Mouse (Mus musculus) layer of hippocampus, adult 9-10 months (tissue): ENCODE results near the gene Efna5.

Experiments used
- DNase-seq: peaks from one replicate; pipeline ENCODE4 v3.0.0; 2022; ENCODE audit warnings: low spot score

The Efna5 gene

DNA sequence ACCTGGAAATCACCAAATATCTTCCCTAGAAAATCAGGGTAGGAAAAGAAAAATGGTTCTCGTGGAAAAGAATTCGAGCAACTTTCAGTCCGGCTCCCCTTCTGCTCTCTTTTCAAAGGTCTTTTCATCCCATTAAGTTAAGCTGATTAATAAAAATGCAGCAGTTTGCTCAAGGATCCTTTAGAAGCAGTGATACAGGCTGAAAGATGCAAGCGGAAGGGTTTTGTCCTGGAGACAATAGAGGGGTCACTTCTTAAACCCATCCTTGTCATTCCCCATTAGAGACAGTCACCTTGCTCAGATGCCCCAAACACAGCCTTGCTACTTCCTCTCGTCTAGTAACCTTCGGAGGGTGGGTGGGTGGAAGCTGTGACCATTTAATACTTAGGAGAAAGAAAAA is 27.4 kb downstream of the Efna5 start:
- no peak for DNase-seq

DNA sequence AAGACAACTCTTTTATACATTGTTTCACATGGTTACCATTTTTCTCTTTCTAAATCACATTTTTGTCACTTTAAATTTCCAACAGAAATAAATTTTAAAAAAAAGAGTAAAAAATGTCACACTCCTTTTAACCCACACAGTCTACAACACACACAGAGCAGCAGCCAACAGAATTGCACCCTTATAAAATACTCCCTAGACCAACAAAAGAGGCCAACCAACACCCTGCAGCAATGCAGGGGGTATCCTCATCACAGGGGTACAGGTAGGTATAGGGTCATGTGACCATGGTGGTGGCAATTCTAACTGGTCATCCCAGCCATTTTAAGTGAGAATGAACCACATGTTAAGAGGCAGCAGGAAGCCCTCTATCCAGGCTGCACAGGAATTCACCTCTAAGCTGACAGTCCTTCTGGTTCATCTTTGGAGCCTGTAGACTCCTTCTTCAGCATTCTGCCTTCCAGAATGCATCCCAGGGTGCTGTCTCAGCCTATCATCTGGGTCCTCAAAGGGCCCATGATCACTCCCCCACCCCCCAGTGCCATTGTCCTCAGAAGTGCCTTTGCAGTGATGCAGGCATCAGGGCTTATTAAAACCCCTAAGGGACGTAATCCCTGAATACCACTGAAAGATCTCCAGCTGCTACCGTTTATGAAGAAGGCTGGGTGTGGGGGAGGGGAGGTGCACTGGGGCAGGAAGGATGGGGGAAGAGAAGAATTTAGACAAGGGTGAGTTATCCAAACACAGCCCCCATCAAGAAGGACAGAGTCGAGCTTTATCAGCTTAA is 28.1 kb downstream of the Efna5 start:
- DNase-seq = no peak

DNA sequence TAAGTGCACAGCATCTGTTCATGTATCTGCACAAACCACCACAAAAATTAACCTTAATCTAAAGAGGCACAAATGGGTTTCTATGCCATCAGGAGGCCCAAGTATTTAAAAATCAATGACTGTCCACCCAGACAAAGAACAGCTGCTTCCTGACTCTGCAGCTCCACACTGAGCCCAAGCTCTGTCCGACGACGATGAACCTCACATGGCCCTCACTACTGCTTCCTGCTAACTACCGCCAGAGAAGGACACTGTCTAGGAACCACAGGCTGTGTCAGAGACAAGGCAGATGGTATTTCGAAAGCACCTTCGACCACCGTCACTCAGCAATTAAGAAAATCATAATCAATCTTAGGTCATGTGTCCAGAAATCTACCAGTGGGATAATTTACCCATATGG is 29.8 kb downstream of the Efna5 start:
- no peak for DNase-seq

DNA sequence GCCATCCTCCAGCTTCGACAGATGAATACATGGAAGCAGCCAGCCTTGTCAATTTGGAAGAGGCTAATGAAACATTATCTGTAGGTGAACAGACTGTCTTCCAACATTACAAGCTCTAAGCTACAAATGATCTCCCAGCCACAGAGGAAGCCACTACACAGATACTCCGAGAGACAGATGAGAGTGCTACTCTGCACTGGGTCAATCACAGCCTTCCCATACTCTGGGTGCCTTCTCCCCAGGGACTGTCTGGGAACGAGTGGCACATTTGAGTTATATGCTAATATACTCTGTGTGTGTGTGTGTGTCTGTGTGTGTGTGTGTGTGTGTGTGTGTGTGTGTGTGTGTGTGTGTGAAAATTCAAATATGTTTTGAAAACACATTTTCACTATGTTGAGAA is 30.5 kb downstream of the Efna5 start:
- no peak for DNase-seq

DNA sequence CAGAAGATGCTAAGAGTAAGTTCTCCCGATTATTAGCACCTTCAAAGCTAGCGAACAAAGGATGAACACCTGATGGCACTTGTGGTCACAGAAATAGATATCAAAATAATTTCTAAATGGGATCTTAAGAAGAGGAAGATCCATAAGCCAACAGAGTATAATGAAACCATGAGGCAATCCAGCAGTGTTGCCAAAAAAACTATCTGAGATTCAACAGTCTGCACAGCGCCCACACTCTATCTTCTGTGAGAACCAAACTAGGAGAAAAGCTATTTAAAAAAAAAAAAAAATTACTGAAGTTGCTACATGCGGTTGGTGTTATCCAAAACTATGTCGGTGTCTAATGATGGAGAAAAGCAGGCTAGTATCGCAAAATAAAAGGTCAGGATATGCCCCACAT is 31.4 kb downstream of the Efna5 start:
- DNase-seq = peak; percentile 16

GRCm38 (mm10) chr17:62845656-62846055 is 35.5 kb downstream of the Efna5 start:
- no peak for DNase-seq

DNA sequence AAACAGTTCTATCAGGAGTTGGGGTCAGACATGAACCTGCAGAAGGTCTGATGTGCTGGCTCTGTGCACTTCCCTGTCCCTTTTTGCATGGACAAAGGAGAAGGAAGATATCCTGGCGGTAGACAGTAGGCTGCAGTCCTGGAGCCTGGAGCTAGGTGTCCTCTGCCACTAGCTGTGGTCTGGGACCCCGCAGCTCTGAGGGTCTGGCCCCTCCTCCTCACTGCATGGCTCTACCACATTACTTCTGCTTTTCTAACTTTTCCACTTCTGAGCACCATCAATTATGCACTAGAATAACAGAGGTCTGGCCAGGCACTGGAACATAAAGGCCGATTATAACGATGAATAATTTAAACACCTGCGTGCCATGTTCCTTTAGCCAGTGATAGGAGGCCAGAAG is 36.8 kb downstream of the Efna5 start:
- no peak for DNase-seq

- no peak for DNase-seq
These were observed 43.8 kb downstream of the Efna5 start for GRCm38 (mm10) chr17:62837336-62837735.

GRCm38 (mm10) chr17:62836598-62837106 is 44.5 kb downstream of the Efna5 start:
- DNase-seq = no peak

GRCm38 (mm10) chr17:62832550-62833127 is 48.5 kb downstream of the Efna5 start:
- no peak for DNase-seq

DNA sequence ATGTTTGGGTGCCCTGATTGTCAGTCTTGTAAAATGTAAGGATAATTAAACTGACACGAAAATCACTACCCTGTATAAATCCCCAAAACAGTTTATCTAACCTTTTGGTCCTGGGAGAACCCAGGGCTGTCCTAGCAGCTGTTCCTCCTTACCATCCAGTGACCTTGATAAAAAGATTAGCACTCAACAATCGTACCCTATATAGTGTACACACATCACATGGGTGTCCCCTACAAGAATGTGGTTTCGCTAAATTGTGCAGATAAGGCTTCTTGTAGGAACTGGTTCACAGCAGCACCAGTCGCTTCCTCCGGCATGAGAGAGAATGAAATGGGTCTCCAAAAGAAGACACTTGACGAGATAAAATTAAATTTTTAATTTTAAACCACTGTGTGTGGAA is 53.6 kb downstream of the Efna5 start:
- DNase-seq = no peak

- no peak for DNase-seq
These were observed 59.9 kb downstream of the Efna5 start for GRCm38 (mm10) chr17:62821219-62821618.

DNA sequence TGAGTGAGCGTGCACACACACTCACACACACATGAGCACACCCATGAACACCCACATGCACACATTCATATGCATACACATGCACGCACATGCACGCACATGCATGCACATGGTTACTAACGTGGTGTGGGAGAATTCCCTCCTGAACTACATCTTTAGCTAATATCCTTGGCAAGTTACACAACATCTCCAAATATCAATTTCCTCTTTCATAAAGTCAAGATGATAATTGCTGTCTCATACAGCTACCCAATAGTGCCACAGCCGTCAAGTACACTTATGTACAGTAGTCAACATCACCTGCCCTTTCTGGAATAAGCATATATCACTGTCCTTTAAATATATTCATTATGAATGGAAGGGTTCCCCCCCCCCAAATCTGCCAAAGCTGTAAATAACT is 61.2 kb downstream of the Efna5 start:
- DNase-seq = no peak

DNA sequence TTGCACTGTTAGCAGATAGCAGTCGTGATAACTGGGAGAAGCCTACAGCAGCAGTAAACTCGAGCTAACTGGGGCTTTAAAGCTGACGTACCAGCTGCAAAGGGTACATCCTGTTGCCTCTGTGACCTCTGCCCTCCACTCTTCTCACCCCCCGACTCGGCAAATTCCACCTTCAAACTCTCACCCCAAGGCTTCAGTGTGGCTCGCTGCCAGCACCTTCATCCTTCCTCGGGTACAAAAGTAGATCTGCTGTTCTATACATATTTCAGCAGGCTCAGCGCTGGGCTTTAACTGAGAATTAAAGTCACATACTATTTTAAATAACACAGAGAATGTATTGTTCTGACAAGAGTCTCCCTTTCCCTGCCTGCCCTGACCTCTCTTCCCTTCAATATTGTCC is 62.3 kb downstream of the Efna5 start:
- DNase-seq = no peak

DNA sequence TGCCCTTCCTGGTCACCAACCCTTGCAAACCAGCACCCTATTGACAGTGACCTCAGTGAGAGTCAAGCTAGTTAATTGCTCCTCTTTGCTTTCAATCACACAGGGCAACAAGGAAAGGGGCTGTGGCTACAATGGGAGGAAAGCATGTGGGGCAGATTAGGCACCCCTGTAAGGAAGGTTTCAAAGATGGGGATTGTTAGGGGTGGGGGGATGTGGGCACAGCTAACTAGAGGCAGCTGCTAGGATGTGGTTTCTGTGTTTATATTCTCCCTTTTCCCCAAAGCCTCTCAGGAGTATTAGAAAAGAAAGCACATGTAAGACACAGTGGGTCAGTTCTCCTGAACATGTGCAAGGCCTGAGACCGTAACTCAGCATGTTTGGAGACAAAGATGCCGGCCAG is 62.8 kb downstream of the Efna5 start:
- no peak for DNase-seq

GRCm38 (mm10) chr17:62816879-62817278 is 64.2 kb downstream of the Efna5 start:
- DNase-seq = no peak

GRCm38 (mm10) chr17:62813461-62813860 is 67.7 kb downstream of the Efna5 start:
- DNase-seq = no peak

- no peak for DNase-seq
These were observed 73.2 kb downstream of the Efna5 start for GRCm38 (mm10) chr17:62807891-62808290.

GRCm38 (mm10) chr17:62806646-62807045 is 74.5 kb downstream of the Efna5 start:
- no peak for DNase-seq

DNA sequence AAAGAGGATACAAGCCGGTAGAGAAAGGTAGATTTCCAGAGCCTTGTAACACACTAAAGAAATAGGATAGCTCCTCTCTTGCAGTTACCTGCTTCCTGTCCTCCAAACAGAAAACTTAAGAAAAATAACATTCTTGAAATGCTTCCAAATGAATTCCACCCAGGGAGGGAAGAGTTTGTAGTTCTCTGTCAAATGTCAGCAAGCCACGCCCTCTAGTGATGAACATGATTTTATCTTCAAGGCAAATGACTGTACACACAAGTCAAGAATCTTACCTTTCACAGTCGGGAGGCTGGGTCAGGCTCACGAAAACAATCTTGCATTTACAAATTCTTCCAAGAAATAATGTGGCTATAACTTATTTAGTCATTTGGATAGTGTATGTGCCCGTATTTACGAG is 78.4 kb downstream of the Efna5 start:
- no peak for DNase-seq

DNA sequence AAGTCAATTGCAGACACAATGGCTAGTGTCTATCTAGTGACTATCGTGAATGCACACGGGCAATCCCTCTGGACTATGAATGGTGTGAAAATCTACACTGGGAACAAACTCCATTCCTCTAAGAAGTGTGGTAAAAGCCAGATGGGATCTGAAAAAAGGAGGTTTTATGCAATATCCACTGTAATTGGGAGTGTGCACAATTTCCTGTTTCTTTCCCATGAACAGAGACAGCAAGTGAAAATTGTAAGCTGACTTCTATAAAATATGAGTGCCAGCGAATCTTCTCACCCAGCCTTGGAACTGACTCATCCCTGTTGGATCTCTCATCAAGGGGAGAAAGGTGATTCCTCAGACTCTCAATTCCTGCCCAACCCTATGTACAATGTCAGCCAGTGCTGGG is 83.8 kb downstream of the Efna5 start:
- no peak for DNase-seq

- DNase-seq = no peak
These were observed 91.5 kb downstream of the Efna5 start for GRCm38 (mm10) chr17:62789291-62790290.

- DNase-seq = no peak
These were observed 92.3 kb downstream of the Efna5 start for GRCm38 (mm10) chr17:62788783-62789182.
